Mouse (Mus musculus) ES-E14 (cell line): ENCODE data around the gene Cpb2.

Experiments
- CHD2 ChIP-seq: IDR thresholded peaks from 2 replicates; pipeline ENCODE4 v1.6.1; 2014; ENCODE audit warnings: mild to moderate bottlenecking, low read depth, low read length, inconsistent platforms
- HCFC1 ChIP-seq: IDR thresholded peaks from 2 replicates; pipeline ENCODE4 v1.6.1; 2012; ENCODE audit warnings: low read length, inconsistent platforms, borderline replicate concordance; ENCODE audit not compliant: insufficient read depth
- ZC3H11A ChIP-seq: IDR thresholded peaks from 2 replicates; pipeline ENCODE4 v1.6.1; 2012; ENCODE audit warnings: low read depth, mild to moderate bottlenecking, inconsistent platforms, low read length, borderline replicate concordance
- ZNF384 ChIP-seq: IDR thresholded peaks from 2 replicates; pipeline ENCODE4 v1.6.1; 2012; ENCODE audit warnings: low read depth, low read length, inconsistent platforms

DNA sequence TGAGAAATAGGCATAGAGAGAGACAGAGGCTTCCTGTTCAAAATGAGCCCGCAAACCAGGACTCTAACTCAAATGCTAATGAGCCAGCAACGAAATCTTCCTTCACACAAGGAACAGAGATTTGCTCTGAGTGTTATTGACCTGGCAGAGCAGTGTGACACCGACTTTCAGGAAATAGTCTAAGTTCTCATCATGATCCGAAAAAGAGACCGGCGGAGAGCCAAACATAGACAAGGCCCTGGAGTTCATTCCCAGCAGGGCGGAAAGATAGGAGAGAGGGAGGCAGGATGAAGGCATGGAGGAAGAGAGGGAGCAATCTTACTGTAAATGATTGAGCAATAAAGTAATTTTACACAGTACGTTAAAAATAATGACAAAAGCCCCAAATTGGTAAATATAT lies 5.0 kb upstream of the Cpb2 start:
- no peak for TF ChIP-seq CHD2
- no peak for TF ChIP-seq ZNF384
- TF ChIP-seq HCFC1, result no peak
- TF ChIP-seq ZC3H11A, result no peak
